Mouse (Mus musculus) heart, embryonic 16.5 days (tissue): ENCODE data around the gene Fuk. TPM values are rescaled to one million over a fixed set of nuclear protein-coding genes. Genes with fewer than 3 reads are reported as not detected.
"Not testable (repeated sequence)": the region's sequence is repeated elsewhere in the genome, so short reads cannot be mapped to it uniquely, and the experiment has no call there.

Experiments used
- ATAC-seq: fragments of 200-750 bp; cut with Nextera tagmentation; replicated peaks from 2 replicates; pipeline ENCODE4 v1.8.0; 2017; ENCODE audit warnings: moderate number of reproducible peaks; ENCODE audit not compliant: insufficient read depth, low FRiP score; ENCODE audit errors: extremely low read depth
- H3K27ac ChIP-seq: fragments of 300-500 bp; sonication (generic); 2 replicates; pipeline ENCODE4 v1.5.1; 2014; ENCODE audit warnings: mild to moderate bottlenecking, low read length, control low read depth, moderate library complexity
- H3K27me3 ChIP-seq: fragments of 300-500 bp; sonication (generic); 2 replicates; pipeline ENCODE4 v1.6.1; 2014; ENCODE audit warnings: low read length, mixed read lengths; ENCODE audit not compliant: control insufficient read depth, insufficient read depth
- H3K36me3 ChIP-seq: fragments of 300-500 bp; sonication (generic); 2 replicates; pipeline ENCODE4 v1.6.1; 2014; ENCODE audit not compliant: control insufficient read depth, insufficient read depth
- H3K4me1 ChIP-seq: fragments of 300-500 bp; sonication (generic); 2 replicates; pipeline ENCODE4 v1.6.1; 2014; ENCODE audit warnings: low read length, mixed read lengths; ENCODE audit not compliant: control insufficient read depth, insufficient read depth
- H3K4me2 ChIP-seq: fragments of 300-500 bp; sonication (generic); 2 replicates; pipeline ENCODE4 v1.6.1; 2014; ENCODE audit warnings: low read depth, mild to moderate bottlenecking, control low read depth, low read length
- H3K4me3 ChIP-seq: fragments of 300-500 bp; sonication (generic); 2 replicates; pipeline ENCODE4 v1.5.1; 2014; ENCODE audit warnings: mild to moderate bottlenecking, control low read depth, low read length
- H3K9ac ChIP-seq: fragments of 300-500 bp; sonication (generic); 2 replicates; pipeline ENCODE4 v1.6.1; 2014; ENCODE audit warnings: low read length, control low read depth
- H3K9me3 ChIP-seq: fragments of 300-500 bp; sonication (generic); replicated peaks from 2 replicates; pipeline ENCODE4 v1.6.1; 2016; ENCODE audit warnings: low read length; ENCODE audit not compliant: control insufficient read depth
- WGBS: fragments of 180-500 bp; shearing (Covaris S2); extraction: QIAGEN DNeasy Blood & Tissue Kit; methylation state at CpG from one replicate; pipeline ENCODE4 v1.1.7; 2014; 5-methylcytosine and 5-hydroxymethylcytosine counted together
- polyA plus RNA-seq: library from polyadenylated mRNA; unstranded; fragments of >200 nt; fragmentation: Nextera tagmentation; extraction: Ambion mirVana; gene quantifications from 2 replicates; pipeline ENCODE4 v1.2.1, GENCODE M21; 2015

Gene Fuk
- polyA plus RNA-seq, 1 experiment from 2014 or later: 5.7 TPM

DNA sequence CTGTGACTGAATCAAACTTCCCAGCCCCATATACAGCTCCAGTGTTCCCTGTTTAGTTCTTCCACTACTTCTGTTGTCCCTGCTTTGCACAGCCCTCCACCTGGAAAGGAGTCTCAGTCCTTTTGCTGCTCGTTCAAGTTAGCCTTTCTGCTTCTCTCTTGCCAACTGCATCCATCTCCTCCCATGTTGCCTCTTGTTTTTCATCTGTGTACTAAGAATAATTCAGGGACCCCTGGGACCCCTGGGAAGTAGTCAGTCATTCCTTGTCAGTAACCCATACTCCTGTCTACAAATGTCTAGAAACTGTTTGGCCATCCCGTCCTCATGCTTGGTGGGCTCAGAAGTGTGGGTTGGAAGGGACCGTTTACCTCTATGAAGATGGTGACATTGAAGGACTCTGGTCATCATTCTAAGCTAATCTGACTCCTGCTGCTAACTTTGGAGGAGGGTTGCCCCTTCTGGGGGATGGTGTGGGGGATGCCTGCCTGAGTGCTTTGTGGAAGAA, 18.5 kb upstream of the Fuk start:
- peak overlapping the region; percentile 83 for H3K27ac ChIP-seq
- 16% methylated on average over 3 of the region's 3 CpGs for WGBS
- H3K9ac ChIP-seq: peak overlapping the region; percentile 95
- no peaks in the 10 kb centered on the region for H3K27me3 ChIP-seq
- H3K4me2 ChIP-seq: peak overlapping the region; percentile 90
- H3K9me3 ChIP-seq: no peaks in the 10 kb centered on the region
- ATAC-seq: no peak
- peak overlapping the region; percentile 89 for H3K4me3 ChIP-seq
- H3K4me1 ChIP-seq: peaks cover 21% of the 10 kb centered on the region
- H3K36me3 ChIP-seq: no peaks in the 10 kb centered on the region

DNA sequence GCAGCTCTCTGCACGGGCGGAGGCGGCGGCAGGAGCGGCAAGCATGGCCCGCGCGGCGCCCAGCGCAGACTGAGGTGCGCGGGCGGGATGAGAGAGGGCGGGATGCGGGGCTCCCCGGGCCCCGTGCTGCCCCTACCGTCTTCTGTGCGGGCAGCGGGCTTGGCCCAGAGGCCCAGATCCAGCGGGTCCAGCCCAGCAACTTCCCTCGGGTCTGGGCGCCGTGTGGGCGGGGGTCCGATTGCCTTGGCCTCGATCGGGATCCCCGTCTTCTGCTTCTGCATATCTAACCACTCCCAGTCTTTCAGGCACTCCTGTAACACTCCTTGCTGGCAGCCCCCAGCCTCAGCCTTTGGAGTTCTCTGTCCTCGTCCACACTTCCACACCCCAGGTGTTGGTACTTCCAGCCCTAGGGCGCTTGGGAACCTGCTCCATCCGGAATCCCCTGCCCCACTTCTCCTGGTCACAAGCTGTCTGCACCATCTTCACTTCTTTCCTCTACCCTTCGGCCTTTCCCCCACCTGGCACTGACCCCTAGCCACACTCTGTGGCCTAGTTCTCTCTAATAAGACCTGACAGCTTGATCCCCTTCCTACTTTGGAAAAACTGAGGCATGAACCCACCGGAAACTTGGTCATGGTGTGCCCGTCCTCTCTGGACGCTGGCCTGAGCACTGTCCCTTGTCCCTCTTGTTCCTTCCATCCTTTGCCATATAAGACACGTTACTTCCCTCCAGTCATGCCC, 17.9 kb upstream of the Fuk start:
- Histone ChIP-seq H3K27me3 (no peaks in the 10 kb centered on the region), H3K4me2 (peak overlapping the region; percentile 90), H3K9me3 (no peaks in the 10 kb centered on the region), H3K4me3 (peak overlapping the region; percentile 89), H3K36me3 (no peaks in the 10 kb centered on the region), H3K9ac (peak overlapping the region; percentile 95), H3K27ac (peak overlapping the region; percentile 83), H3K4me1 (peaks cover 21% of the 10 kb centered on the region)
- peak; percentile 1; the same call in 1 of the 2 replicates for ATAC-seq
- WGBS: 1% methylated on average over 35 of the region's 37 CpGs

DNA sequence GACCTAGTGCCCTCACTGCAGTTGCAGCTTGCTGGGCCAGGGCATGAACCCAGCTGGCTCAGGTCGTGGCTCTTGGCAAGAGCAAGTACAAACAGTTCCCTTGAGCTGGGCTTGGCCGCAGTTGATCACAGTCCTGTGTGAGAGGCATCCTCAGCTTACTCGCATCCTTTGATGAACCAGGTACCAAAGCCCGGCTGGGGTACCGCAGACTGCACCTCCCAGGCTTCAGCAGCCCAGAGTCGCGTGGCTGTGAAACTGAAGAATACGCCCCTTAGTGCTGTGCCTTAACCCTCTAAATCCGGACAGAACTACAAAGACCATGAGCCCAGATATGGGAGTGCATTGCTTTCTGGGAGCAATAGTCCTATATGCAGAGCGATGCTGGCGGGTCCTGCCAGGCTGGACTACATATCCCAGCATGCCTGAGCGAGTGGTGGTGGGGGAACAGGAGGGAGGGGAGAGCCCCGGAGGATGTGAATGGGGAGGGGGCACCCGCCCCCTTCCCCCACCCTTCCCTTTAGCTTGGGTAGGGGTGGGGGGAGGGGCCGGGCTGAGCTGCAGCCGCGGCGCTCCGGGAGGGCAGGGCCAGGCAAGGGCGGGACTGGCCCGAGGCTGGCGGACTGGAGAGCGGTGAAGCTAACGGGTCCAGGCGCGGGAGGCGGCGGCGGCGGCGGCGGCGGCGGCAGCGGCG, 17.2 kb upstream of the Fuk start, which contains the start of gene St3gal2:
TSS of gene St3gal2 (plus strand) at position 582 of the 691 bp plus-strand sequence.
- H3K9ac ChIP-seq: peak within 1 kb of the TSS; percentile 95
- no peaks in the 10 kb centered on the region for H3K9me3 ChIP-seq
- peak within 1 kb of the TSS; percentile 90 for H3K4me2 ChIP-seq
- under 1% methylated on average over 28 of the region's 36 CpGs for WGBS
- ATAC-seq: peak; percentile 97
- H3K4me3 ChIP-seq: peak within 1 kb of the TSS; percentile 89
- no peaks in the 10 kb centered on the region for H3K27me3 ChIP-seq
- peak within 1 kb of the TSS; percentile 83 for H3K27ac ChIP-seq
- peaks cover 21% of the 10 kb centered on the region for H3K4me1 ChIP-seq
- H3K36me3 ChIP-seq: no peaks in the 10 kb centered on the region

DNA sequence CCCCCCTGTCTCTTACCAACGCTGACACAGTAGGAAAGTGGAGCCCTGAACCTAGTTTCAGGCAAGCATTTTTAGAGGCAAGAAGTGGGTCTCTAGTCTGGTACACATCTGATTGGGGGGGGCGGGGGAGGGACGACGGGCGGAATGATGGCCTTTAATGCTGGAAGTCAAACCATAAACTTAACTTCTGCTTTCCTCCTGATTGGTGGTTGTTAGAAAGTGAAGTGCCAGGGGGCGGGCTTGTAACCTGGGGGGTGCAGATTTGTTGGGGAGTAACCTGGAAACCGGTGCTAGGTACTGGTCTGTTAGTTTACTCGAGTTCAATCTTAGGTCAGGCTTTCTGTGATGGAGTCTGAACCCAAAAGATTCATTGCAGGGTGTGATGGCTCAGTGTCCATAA, 16.2 kb upstream of the Fuk start:
- no peak overlapping the region for H3K4me3 ChIP-seq
- H3K9ac ChIP-seq: no peak overlapping the region
- peaks cover 21% of the 10 kb centered on the region for H3K4me1 ChIP-seq
- no peaks in the 10 kb centered on the region for H3K9me3 ChIP-seq
- ATAC-seq: no peak
- no peak overlapping the region for H3K4me2 ChIP-seq
- no peaks in the 10 kb centered on the region for H3K36me3 ChIP-seq
- WGBS: 69% methylated on average over 8 of the region's 8 CpGs
- no peak overlapping the region for H3K27ac ChIP-seq
- no peaks in the 10 kb centered on the region for H3K27me3 ChIP-seq

DNA sequence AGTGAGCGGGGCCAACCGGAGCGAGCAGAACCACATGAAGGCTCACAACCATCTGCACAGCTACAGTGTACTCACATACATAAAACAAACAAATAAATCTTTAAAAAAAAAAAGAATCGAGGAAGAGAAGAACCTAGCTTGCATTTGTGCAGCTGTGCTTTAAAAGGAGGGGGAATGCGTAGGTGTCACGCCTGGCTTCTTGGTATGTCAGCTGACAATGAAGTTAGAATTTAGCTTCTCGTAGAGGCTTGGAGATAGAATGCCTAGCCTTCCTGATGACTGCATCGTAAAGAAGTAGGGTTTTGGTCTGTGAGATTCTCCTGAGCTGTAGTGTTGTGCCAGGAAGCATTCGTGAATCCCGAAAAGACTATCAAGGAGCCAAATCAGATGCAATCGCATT, 15.7 kb upstream of the Fuk start:
- ATAC-seq: no peak
- 83% methylated on average over 11 of the region's 11 CpGs for WGBS
- H3K9me3 ChIP-seq: no peaks in the 10 kb centered on the region

DNA sequence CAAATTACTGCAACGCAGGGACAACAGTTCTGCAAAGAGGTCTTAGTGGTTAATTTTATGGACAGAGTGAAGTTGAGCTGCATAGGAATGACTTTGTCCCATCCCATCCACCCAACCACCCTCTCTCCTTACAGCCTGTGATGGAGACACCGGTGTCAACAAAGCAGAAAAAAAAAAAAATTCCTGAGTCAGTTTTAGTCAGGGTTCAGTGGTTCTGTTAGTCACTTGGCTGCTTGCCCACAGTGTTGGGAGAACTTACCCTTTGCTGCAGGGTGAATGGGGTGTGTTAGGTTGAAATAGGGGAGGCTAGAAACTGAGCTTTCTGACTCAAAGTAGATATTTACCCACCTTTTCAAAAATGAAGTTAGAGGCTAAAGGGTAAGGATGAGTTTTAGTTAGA, 15.1 kb upstream of the Fuk start:
- Histone ChIP-seq H3K4me1 (peaks cover 21% of the 10 kb centered on the region), H3K9ac (no peak overlapping the region), H3K36me3 (no peaks in the 10 kb centered on the region), H3K4me2 (no peak overlapping the region), H3K9me3 (no peaks in the 10 kb centered on the region), H3K27me3 (no peaks in the 10 kb centered on the region), H3K27ac (no peak overlapping the region), H3K4me3 (no peak overlapping the region)
- ATAC-seq: no peak
- 31% methylated on average over 2 of the region's 2 CpGs for WGBS

More for the DNA sequence above, 15.7 kb upstream of the Fuk start:
- Histone ChIP-seq H3K4me1 (peaks cover 21% of the 10 kb centered on the region), H3K4me2 (no peak overlapping the region), H3K27ac (no peak overlapping the region), H3K36me3 (no peaks in the 10 kb centered on the region), H3K9ac (no peak overlapping the region), H3K4me3 (no peak overlapping the region), H3K27me3 (no peaks in the 10 kb centered on the region)

DNA sequence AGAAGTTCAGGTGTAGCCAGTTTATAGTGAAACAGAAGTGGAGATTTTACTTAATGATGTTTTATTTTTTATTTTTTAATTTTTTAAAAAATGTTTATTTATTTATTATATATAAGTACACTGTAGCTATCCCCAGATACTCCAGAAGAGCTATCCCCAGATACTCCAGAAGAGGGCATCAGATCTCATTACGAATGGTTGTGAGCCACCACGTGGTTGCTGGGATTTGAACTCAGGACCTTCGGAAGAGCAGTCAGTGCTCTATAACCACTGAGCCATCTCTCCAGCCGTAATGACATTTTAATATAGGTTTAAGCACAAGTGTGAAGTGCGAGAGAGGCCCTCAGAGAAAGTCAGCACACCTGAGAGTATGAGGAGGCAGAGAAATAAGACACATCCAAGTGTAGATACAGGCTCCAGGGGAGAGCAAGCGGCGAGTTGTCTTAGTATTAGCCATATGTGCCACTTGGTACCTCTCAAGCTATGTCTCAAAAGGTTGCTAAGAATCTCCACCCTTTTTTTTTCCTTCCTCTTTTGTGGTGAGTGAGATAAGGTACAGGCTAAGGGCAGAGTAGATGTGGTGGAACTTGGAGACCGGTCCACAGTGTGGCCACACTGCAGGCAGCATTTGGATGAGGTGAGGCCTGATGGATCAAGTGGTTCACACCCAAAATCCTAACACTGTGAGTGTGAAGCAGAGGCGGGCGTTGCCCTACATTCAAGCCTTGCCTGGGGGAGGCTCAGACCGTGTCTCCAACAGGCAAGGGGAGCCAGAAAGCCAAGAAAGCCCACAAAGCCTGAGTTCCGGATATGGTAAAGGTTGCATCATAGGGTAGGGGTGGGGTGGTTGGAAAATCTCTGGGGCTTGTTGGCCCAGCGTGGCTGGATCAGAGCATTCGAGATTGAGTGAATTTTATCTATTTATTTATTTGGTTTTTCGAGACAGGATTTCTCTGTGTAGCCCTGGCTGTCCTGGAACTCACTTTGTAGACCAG, 9.6 kb upstream of the Fuk start:
- Histone ChIP-seq H3K27ac (no peak overlapping the region), H3K27me3 (no peaks in the 10 kb centered on the region), H3K4me2 (no peak overlapping the region), H3K9me3 (no peaks in the 10 kb centered on the region), H3K4me1 (no peaks in the 10 kb centered on the region), H3K36me3 (no peaks in the 10 kb centered on the region), H3K9ac (no peak overlapping the region), H3K4me3 (no peak overlapping the region)
- WGBS: 81% methylated on average over 15 of the region's 15 CpGs
- ATAC-seq: no peak

DNA sequence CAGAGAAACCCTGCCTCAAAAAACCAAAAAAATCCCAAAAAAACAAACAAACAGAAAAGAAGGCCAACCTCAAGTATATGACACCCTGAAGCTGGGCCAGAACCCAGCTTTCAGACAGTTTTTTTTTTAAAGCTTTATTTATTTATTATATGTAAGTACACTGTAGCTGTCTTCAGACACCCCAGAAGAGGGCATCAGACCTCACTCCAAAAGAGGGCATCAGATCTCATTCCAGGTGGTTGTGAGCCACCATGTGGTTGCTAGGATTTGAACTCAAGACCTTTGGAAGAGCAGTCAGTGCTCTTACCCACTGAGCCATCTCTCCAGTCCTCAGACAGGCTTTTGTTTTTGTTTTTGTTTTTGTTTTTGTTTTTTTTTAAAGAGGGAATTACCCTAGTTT, 7.6 kb upstream of the Fuk start:
- not testable (repeated sequence) for H3K9me3 ChIP-seq, H3K4me3 ChIP-seq, H3K9ac ChIP-seq, H3K27me3 ChIP-seq, H3K4me1 ChIP-seq, H3K27ac ChIP-seq, H3K36me3 ChIP-seq, H3K4me2 ChIP-seq, ATAC-seq
